Mouse (Mus musculus) cerebellum, adult 18-20 months (tissue): ENCODE data around the gene Sh3bgrl2.

Experiments
- DNase-seq, 2 experiments: peaks; one replicate each; pipeline ENCODE4 v3.0.0; 2021

Sh3bgrl2 gene

DNA sequence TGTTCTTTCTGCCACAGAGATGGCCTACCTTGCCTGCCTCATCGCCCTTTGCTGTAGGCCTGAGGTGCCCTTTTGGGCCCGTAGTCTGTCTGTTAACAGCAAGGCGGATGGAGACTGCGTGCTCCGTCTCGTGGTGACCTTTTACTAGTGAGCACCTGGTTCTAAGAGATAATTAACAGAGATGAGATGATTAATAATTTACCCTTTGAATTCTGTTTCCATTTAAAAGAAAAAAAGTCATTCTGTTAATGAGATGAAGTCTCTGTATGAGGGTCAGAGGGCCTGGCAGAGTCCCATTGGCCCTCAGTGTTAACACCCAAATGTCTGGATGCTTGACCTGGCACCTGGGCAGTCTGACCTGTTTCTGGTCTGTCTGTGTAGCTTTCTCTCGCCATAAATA lies 14.8 kb downstream of the Sh3bgrl2 start:
- DNase-seq, result no peak

DNA sequence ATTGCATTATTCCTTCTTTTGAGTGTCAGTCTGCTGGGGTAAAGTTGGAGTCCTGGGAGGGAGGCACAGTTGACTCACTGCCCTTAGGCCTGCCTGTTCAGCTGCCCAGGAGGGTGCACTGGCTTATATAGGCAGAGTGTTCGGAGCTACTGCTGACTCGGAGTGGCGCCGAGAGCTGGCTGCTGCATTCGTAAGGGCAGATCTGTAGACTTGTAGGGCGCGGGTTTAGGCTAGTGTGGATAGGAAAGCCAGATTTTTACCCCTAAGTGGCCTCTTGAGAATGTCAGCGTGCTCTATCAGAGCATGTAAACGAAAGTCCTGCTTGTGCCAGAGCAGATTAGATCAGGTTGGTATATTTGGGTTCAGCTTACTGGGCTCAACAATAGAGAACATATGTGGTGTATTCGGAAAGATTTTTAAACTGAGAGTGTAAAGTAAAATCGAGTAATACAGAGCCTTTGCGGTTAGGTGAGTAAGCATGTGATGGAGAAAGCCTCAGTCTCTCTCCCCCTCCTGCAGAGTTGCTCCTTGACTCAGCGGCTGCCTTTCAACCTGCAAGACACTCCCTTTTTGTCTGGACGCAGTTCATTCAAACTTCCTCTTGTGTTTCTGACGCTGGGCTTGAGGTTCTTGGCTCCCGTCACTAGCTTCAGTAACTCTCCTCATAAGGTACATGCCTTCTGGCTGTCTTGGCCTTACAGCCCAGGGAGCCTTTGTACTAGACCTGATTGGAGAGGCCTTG lies 15.9 kb downstream of the Sh3bgrl2 start:
- no peak for DNase-seq

DNA sequence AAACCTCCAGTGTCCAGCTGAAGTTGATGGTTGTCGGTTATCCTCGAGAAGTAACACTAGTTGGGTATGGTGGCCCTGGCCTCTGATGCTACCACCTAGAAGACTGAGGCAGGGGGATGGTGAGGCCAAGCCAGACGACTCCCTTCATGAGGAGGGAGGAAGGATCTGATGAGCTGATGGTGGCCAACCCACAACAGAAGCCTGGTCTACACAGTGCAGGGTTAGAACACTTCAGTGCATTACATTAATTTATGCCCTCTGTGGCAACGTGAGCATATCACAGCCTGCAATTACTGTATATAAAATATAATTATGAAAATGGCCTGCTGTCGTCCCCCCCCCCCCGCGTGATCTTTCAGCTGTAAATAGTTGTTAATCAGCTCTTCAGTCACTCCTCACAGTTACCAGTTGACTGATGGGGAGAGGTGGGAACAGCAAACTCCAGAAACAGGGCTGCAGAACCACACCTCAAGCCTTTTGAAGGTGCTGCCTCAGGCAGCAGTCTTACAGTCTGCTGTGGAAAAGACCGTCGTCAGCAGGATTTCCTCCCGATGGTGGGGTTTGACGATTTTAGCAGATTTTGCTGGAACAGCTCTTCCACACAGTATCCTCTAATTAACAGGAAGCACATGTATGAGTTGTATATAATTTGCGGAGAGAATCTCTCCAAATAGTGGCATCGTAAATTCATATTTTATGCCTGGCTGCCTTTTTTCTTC lies 17.0 kb downstream of the Sh3bgrl2 start:
- DNase-seq, result no peak

DNA sequence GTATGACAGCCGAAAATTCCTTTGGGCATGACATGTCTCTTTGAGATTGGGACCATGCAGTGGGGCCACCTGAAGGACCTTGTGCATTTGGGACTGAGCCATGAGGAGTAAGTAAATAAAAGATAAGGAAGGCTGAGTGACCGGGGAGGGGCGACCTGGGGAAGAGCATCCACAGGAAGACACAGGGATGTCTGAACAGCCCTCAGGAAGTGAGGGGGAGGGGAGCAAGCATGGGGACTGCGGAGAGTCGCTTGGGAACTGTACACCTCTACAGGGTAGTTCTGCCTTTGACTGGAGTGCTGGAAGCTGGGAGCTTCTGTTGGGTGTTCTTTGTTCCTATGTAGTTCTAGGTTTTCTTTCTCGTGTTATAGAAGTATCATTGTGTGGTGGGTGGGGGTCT lies 18.0 kb downstream of the Sh3bgrl2 start:
- no peak for DNase-seq

DNA sequence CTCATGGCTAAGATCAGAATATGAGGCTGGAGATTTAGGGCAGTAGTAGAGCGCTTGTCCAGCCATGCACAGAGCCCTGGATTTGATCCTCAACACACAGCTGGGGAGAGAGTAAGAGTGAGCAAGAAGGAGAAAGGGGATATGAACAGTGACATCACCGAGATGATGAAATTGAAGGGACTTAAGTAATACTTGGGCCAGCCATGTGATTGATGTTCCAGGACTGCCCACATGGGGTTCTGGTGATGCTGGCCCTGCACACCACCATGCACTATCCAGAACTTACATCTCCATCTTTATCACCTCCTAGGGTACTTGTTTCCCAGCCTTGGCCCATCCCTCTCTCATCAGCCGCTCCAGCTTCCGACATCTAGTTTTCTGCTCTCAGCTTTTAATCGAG lies 20.0 kb downstream of the Sh3bgrl2 start:
- DNase-seq, result no peak

DNA sequence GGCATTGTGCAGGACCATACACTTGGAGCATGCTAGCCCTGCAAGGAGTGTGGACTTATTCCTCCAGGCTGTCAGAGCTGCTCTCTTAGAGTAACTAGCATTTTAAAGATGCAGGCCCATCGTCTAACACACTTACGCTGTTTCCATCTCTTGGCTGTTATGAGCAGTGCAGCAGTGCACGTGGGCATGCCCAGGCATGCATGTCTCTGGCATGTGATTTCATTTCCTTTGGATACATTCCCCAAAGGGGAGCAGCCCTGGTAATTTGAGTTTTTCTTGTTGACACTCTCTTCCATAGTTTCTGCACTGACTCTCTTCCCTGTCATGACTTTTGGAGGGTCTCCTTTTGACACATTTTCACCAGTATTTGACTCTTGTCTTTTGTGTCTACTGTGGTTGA lies 20.8 kb downstream of the Sh3bgrl2 start:
- no peak for DNase-seq

DNA sequence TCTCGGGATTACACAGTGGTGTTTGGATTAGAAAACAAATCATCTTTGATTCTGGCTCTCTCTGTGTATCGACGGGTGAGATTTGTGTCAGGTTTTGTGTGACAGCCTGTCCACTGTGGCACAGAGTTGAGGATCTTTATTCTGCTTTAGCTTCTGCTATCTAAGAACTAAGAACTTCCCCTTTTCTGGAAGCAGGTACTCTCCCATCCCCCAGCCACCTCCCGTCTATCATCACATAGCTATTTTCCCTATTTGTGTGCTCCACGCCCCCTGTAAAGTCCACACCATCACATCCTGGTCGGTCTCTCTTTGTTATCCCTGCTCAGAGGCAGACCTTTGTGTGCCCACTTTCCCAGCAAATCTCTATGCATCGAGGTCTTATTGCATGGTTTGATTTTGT lies 21.8 kb downstream of the Sh3bgrl2 start:
- DNase-seq, result no peak

DNA sequence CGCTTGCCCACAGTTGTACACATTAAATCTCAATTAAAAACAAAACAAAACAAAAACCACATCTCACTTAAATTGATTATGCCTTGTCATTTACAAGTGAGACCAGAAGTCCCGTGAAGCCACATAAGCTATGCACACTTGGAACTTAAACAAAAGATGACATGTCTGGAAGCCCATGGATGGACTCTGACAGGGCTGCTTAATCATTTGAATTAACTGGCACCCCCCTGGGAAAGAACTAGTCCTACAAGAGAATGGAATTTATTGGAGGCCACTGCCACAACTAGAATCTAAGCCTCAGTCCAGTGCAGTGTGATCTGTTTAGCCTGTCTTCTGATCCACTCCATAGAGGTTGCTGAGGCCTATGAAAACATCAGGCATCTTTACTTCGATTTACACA lies 23.2 kb downstream of the Sh3bgrl2 start:
- DNase-seq, result no peak

DNA sequence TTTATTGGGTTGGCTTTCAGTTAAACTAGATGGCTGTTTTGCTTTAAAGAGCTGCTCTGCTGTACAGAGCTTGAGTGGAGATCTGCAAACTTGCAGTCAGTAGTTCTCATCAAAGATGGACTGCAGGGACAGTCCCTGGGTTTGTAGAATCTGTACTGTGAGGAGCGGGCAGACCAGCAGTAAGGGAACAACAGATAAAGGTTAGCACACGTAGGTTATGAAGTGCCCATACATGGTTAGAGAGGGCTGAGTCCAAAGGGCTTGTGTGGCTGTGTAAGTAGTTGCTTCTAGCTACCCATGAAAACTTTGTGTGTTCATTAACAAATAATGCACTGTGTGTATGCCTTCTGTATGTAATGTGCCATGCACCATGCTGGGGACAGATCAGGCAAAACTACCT lies 24.2 kb downstream of the Sh3bgrl2 start:
- no peak for DNase-seq

DNA sequence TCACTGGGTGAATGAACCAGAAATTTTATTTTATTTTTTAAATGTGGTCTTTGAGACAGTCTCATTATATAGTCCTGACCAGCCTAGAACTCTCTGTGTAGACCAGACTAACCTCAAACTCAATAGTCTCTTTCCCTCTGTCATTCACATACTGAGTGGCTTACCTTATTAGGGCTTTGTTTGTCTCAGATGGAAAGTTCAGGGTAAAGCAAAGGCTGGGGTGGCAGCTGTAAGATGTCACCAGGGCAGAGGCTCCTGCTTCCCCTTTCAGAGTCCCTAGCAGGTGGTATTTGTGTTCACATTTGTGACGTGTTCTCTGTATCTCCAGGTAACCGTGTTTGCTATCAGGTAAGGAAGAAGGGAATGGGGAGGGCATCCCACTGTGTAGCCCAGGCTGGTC lies 24.7 kb downstream of the Sh3bgrl2 start:
- DNase-seq, result no peak

DNA sequence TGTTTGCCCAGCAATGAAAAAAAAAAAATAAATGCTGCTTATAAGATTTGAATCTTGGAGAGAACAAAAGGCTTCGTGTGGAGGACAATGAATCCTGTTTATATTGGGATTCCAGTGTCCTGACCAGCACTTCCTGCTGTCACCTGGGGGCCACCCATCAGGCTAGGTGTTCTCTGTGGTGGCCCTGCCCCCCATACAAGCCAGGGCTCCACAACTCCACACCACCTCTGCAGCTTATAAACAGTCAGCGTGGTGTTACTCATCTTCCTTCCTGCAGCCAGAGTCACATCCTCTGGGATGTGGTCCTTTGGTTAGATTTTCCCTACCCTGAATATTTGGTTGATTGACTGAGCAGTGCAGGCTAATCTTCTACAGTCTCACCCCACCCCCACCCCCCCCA lies 25.5 kb downstream of the Sh3bgrl2 start:
- DNase-seq, result no peak

DNA sequence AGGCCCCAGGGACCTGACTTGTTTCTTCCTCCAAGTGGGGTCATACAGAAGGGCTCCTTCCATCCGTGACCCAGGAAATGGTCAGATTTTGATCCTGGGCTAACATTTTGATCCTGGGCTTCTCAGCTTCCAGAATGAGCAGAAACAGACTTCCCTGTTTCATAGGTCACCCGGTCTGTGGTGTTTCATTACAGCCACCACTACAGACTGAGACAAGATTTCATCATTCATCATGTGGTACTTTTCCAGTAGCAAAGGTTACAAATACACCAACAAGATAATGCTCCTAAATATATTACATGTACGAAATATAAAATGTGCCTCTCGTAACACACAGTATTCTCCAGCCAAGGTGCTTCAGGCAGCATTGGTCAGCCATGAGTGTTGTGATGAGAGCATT lies 27.3 kb downstream of the Sh3bgrl2 start:
- no peak for DNase-seq

DNA sequence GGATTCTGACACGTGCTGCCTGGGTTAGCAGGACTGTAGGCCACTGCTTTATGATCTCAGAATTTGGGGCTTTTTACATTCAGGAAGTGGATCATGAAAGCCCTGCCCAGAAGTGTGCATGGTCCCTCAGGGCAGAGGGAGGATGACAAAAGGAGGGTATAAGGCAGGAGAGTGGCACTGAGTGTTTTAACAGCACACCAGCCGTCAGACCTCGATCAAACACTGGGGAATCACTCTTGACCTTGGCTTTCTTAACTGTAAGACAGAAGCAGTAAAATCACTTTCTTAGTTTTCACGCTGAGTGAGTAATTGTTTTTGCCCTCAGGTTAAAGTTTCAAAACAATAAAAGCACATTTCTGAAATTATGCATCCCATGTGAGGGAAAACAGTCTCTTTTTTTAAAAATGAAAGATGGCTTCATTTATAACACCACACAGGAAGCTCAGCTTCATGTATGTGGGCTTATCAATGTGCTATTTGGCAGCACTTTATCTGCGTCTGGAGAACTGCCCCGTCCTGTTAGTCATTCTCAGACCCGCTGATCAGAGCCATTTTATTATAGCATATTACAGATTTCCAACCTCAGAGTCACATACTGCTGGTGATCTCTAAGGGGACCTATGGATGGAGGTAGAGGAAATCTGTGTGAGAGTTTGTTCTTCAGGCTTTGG lies 28.0 kb downstream of the Sh3bgrl2 start:
- no peak for DNase-seq

DNA sequence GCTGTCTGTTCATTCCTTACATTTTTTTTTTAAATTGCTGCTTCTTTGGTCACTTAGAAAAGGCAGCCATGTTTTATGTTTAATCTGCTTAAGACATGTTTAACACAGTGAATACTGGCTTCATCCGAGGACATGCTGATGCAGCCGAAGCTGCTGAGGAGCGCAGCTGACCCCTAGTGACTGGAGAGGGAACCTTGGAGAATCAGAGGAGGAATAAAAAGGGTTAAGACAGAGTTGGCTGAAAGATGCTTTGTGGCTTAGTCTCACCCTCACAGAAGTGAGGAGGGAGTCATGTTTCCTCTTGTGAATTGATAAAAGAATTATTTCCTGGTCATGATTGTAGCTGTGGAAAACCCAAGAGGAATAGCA lies 28.5 kb downstream of the Sh3bgrl2 start:
- DNase-seq, result peak; percentile 36 to 39

DNA sequence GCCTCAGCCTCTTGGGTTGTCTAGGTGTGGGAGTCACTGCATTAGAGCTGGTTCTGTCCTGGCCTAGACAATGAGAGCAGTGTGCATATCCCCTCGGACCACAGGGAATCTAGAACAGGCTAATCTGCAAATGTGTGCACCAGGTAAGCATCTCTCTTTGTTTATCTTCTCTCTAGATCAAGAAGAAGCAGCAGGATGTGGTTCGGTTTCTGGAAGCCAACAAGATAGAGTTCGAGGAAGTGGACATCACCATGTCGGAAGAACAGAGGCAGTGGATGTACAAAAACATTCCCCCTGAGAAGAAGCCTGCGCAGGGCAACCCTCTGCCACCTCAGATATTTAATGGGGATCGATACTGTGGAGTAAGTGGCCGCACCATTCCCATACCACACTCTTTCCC lies 29.1 kb downstream of the Sh3bgrl2 start:
- no peak for DNase-seq

DNA sequence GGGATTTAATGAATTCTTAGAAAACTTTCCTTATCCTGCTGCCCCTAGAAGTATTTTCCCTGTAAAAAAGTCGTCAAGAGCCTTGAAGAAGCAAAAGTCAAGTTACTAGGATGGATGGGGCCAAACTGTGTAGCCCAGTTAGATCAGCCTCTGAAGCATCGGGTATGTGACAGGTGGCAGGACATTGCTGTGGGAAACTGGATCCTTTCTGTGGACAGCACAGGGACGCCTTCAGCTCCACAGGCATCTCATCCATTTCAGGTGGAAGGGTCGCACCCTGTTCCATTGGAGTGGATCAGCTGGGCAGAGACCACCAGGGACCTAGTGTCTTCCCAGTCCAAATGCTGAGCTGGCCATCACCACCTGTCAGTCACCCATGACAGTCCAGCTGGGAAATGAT lies 30.9 kb downstream of the Sh3bgrl2 start:
- DNase-seq, result no peak

DNA sequence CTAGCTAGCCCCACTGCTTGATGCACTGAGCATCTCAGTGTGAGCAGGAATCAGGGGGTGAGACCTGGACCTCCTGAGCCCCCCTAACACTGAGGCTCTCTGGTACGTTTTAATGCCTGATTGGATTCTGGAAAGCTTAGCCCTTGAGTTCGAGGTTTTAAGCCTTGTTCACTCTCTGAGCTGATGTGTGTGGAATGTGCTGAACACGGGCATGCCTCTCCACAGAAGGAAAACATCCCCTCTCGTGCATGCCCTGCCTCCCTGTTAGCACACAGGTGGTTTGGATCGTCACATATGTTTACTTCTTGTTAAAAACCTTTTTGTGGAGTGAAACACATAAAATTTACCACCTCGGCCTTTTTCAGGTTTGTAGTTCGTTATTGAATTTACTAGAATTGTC lies 34.6 kb downstream of the Sh3bgrl2 start:
- no peak for DNase-seq

DNA sequence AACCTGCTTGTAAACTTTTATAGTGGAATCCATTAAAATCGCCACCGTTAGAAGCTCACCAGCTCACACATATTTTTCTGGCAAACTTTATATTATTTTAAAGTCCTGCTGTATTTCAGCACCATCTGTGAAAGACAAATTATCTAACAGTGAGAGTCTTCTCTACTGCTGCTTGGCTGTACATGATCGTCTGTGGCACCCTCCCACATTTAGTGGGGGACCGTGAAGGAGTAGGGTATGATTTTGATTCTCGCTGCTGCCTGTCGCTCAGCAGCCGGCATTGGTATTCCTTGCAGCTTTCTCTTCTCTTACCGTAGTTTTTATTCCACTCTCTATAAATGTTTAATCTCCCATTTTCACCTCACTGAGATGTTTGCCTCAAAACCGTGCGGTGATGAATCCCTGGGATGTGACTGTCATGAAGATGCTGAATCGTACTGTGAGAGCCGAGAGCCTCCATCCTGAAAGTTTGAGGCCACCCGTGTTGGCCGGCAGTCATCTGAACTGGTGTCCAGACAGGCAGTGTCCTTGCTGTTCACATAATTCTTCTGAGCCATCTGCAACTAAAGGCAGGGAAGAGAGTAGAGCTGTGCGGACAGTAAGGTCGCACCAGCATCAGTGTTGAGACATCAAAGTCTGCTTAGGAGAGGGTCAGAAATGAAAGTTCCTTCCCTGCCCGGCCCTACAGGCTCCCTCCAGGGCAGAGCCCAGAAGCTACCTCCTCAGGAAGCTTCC lies 38.4 kb downstream of the Sh3bgrl2 start:
- DNase-seq, result no peak

DNA sequence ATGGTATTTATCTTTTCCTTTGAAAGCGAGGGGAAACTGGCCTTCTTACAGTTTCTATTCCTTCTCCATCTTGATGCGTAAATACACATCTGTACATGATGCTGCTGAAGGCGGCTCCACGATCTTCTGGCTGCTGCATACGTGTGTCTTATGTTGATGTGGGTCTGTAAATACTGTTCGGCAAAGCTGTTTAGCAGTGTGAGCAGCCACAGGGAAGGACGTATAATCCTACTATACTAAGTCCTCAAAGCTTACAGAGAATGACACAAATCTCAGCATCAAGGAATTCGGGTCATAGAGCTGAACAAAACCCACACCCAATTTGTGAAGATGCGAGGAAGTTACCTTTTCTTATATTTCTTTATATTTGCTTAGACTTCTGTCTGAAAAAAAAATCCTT lies 39.0 kb downstream of the Sh3bgrl2 start:
- no peak for DNase-seq

DNA sequence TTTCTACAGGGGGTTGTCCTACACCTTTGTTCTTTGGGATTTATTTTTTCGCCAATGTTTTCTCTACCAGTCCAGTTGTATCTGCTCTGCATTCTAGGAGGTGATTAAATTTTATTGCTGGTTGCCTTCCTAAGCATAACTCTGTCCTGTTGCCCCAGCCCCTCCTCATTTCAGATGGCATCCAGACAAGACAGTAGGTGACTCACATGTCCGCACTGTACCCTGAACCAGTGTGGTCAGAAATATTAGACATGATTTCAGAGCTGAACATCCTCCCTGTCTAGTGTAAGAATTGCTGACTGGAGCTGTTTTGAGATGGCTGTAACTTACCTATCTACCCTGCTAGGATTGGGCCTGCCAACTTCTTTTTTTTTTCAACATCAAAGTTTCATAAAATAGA lies 40.9 kb downstream of the Sh3bgrl2 start:
- no peak for DNase-seq

DNA sequence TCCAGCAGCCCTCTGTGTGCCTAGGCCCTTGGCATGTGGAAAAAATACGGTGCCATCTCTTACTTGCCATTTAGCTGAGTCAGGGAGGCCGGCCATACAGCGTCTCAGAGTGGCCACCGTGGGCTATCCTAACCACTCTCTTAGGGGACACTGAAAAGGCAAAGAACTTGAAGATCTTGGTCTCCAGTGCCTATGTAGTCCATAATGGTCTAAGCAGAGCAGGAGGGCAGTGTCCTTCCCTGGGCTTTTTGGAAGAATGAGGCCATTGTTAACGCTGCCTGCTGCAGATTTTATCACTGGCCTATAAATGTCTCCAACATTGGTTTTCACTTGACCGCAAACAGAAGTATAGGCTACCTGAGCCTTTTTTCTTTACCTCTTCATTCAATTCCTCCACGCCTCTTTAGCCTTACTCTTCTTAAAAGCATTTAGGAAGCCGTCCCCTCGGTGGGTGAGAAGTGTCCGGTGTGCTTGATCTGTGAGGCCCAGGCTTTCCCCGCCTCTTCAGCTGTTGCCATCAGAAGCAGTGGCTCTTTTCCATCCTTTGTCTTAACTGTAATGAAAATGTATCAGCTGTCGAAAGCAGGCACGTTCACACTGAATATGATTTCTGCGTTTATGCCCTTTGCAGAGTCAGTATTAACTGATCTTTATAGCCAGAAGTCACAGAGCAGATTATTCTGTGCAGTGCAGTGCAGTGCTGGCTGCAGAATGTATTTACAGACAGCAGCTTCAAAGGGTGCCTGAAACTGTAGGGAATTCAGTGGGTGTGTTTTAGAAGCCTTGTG lies 41.7 kb downstream of the Sh3bgrl2 start:
- no peak for DNase-seq

DNA sequence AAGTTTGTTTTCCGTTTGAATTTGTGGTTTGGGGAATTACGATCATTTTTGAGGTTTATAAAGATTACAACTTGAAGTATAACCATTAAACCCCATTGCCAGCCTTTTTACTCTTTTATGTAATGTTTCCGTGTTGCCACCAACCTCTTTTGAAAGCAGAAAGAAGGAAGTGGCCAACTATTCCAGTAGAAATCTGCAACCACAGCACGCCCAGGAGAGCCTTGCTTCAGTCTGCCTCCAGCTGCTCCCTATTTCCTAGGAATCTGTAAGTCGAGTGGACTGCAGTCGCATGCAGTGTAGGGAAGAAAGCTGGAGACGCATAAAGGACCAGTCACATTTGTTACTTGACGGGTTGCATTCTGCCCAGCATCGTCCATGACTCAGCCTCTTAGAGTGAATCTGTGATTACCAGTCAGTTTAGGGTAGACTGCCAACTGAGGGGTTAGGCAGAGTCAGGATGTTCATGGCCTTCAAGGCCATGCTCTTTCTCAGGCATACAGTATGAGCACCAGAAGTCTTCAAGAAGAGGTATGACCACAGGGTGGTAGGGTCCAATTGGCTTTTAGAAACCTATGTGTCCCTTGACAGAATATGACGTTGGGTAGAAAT lies 43.8 kb downstream of the Sh3bgrl2 start:
- DNase-seq, result no peak
